Mouse (Mus musculus): ENCODE results near the gene Spocd1.

The Spocd1 gene

DNA sequence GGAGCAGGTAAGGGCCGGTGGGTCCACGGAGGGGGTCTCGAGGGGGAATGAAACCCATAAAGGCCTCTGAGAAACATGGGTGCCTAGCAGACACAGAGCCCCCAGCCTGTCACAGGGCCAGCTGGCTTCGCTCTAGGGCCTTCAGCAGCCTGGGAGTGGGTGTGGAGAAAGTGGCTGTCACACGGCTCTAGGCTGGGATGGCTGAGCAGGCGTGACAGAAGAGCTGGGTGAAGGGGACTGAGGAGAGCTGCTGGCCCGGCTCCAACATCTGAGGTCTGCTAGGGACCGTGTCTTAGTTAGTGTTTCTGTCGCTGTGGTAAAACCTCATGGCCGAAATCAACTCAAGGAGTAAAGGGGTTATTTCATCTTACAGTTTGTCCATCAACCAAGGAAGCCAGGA lies 73.1 kb downstream of the Spocd1 start:
- DNase-seq (ENCODE audit: low read depth, low spot score) = no peak

DNA sequence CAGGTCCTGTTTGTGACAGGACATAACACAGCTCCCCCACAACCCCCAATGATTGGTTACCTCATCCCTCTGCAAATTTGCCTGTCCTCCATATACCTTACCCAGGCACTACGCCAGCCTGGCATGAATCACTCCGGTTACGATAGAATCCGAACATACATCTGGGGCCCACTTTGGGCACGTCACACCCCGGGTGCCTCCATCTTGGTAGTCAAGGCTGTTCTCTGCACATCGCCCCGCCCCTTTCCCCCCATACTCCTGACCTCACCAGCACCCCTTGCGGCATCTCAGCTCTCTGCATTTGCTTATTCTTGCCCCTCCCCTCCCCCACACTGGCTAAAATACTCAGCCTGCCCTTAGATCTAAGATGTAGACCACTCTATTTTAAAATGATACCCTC lies 76.5 kb downstream of the Spocd1 start:
- DNase-seq (ENCODE audit: low read depth, low spot score) = peak; percentile 61

DNA sequence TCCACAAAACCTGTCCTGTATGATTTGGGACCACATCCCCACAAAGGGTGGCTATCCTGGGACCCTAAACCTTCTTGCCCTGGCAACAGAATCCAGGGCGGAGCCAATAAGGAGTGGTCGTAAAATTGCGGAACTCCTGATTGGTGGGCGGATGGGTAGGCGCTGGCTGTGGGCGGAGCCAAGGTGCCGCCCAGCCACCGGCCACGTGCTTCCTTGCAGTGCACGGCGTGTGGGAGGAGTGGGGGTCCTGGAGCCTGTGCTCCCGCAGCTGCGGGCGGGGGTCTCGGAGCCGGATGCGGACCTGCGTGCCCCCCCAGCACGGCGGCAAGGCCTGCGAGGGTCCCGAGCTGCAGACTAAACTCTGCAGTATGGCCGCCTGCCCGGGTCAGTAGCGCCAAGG lies 77.5 kb downstream of the Spocd1 start:
- no peak for DNase-seq (ENCODE audit: low read depth, low spot score)

Data from A20 (cell line).